18 mouse cellular contexts compared by ENCODE assay signal in genomic region chr7:135911376-135911775, GRCm38 (mm10).
"Had no signal": no experiment of that assay in that cellular context is flagged by ENCODE, and none has a peak within 500 bp of the region (broad histone marks: within the 10 kb centered on the region; RNA-seq: fewer than 3 reads in every experiment).

No protein-coding gene starts in this region.

- H3K4me3 ChIP-seq: liver, embryonic 13.5 days; liver, embryonic 15.5 days; lung, embryonic 15.5 days; megakaryocyte, embryonic 14.5 days; midbrain, embryonic 12.5 days; midbrain, embryonic 15.5 days; neural tube, embryonic 12.5 days; stomach, embryonic 15.5 days had no signal

- H3K36me3 ChIP-seq: liver, embryonic 13.5 days; liver, embryonic 15.5 days; lung, embryonic 15.5 days; midbrain, embryonic 12.5 days; midbrain, embryonic 15.5 days; neural tube, embryonic 12.5 days; stomach, embryonic 15.5 days had no signal

- DNase-seq: liver, embryonic 13.5 days; liver, postnatal 0 days; lung, adult 2 months; lung, postnatal 14 days; lung, postnatal 4 days; right cerebral cortex, postnatal 14 days; thymus, adult 2 months; thymus, postnatal 25 days; thymus, postnatal 4 days had no signal

- ATAC-seq: liver, postnatal 0 days; lung, postnatal 0 days; midbrain, embryonic 15.5 days had no signal

- H3K27ac ChIP-seq: liver, embryonic 13.5 days; liver, embryonic 15.5 days; lung, embryonic 15.5 days; midbrain, embryonic 12.5 days; midbrain, embryonic 15.5 days; neural tube, embryonic 12.5 days; stomach, embryonic 15.5 days; stomach, postnatal 0 days had no signal
